Mouse (Mus musculus) G1E (cell line): ENCODE results near the gene Spred1.

Experiments
- CTCF ChIP-seq: IDR thresholded peaks from 2 replicates; pipeline ENCODE4 v1.5.1; 2012; ENCODE audit warnings: low read depth, low read length, inconsistent platforms, mixed read lengths
- TAL1 ChIP-seq: conservative IDR thresholded peaks from 2 replicates; pipeline ENCODE4 v1.6.1; 2012; ENCODE audit warnings: low read depth, low read length, inconsistent platforms, mixed read lengths

DNA sequence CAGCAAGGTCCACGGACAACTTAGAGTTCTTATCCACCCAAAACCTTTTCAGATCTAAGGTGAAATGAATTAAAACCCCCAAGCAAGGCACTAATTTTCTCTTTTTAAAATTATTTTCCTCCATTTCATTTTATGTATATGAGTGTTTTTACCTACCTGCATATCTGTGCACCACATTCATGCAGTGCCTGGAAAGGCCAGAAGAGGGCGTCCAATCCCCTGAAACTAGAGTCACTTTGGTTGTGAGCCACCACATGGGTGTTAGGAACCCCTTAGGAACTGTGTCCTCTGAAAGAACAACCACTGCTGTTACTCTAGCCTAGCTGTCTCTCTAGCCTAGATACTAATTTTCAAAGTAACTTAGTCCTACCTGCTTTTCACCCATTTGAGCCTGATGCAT is 95.0 kb downstream of the Spred1 start:
- TF ChIP-seq CTCF (peak; percentile 14; the same call in 1 of the 2 replicates), TAL1 (no peak)
